Mouse (Mus musculus) ES-E14 (cell line): ENCODE measurements around the gene Ints6. TPM values are rescaled to one million over a fixed set of nuclear protein-coding genes. Genes with fewer than 3 reads are reported as not detected.
"Not testable (repeated sequence)": the region's sequence is repeated elsewhere in the genome, so short reads cannot be mapped to it uniquely, and the experiment has no call there.

ENCODE experiments used
- DNase-seq: peaks from one replicate; pipeline ENCODE4 v3.0.0-alpha.2; 2013; ENCODE audit warnings: low read depth, low spot score
- H3K27ac ChIP-seq: 2 replicates; pipeline ENCODE4 v1.5.1; 2012; ENCODE audit warnings: low read depth, mild to moderate bottlenecking, low read length, moderate library complexity, mixed read lengths; ENCODE audit not compliant: poor library complexity, insufficient read depth, severe bottlenecking
- H3K36me3 ChIP-seq: 2 replicates; pipeline ENCODE4 v1.6.1; 2012; ENCODE audit warnings: mild to moderate bottlenecking, low read length, moderate library complexity, mixed read lengths; ENCODE audit not compliant: control insufficient read depth, poor library complexity, insufficient read depth, severe bottlenecking
- H3K4me1 ChIP-seq, 2 experiments: fragments of 150-350 bp in 1 of 2; sonication (generic) in 1 of 2; 2 replicates each; pipeline ENCODE4 v1.6.1; 2012; ENCODE audit warnings: low read length in 2 of 2, mild to moderate bottlenecking in 1 of 2, mixed read lengths in 1 of 2; ENCODE audit not compliant: control insufficient read depth in 2 of 2, insufficient read depth in 2 of 2, poor library complexity in 1 of 2
- H3K4me3 ChIP-seq, 2 experiments: fragments of 150-350 bp in 1 of 2; sonication (generic) in 1 of 2; 2 replicates each; pipeline ENCODE4 v1.5.1; 2012; ENCODE audit warnings: low read length in 2 of 2, low read depth in 1 of 2, mild to moderate bottlenecking in 1 of 2, mixed read lengths in 1 of 2; ENCODE audit not compliant: insufficient read depth in 1 of 2, poor library complexity in 1 of 2, severe bottlenecking in 1 of 2
- H3K9ac ChIP-seq: 2 replicates; pipeline ENCODE4 v1.6.1; 2012; ENCODE audit warnings: low read depth, mild to moderate bottlenecking, low read length, mixed read lengths; ENCODE audit not compliant: poor library complexity, insufficient read depth, severe bottlenecking
- H3K9me3 ChIP-seq: fragments of 150-350 bp; sonication (generic); 2 replicates; pipeline ENCODE4 v1.6.1; 2012; ENCODE audit warnings: low read depth, mild to moderate bottlenecking, low read length; ENCODE audit not compliant: control insufficient read depth, insufficient read depth
- CHD2 ChIP-seq: IDR thresholded peaks from 2 replicates; pipeline ENCODE4 v1.6.1; 2014; ENCODE audit warnings: mild to moderate bottlenecking, low read depth, low read length, inconsistent platforms
- HCFC1 ChIP-seq: IDR thresholded peaks from 2 replicates; pipeline ENCODE4 v1.6.1; 2012; ENCODE audit warnings: low read length, inconsistent platforms, borderline replicate concordance; ENCODE audit not compliant: insufficient read depth
- MAFK ChIP-seq: IDR thresholded peaks from 2 replicates; pipeline ENCODE4 v1.6.1; 2014; ENCODE audit warnings: mild to moderate bottlenecking, low read depth, low read length, inconsistent platforms; ENCODE audit not compliant: insufficient read depth
- ZC3H11A ChIP-seq: IDR thresholded peaks from 2 replicates; pipeline ENCODE4 v1.6.1; 2012; ENCODE audit warnings: low read depth, mild to moderate bottlenecking, inconsistent platforms, low read length, borderline replicate concordance
- ZNF384 ChIP-seq: IDR thresholded peaks from 2 replicates; pipeline ENCODE4 v1.6.1; 2012; ENCODE audit warnings: low read depth, low read length, inconsistent platforms
- in situ Hi-C, 2 experiments: fragments of 600-800 bp; cut with MboI; formaldehyde crosslinking; loops; one replicate each; pipeline ENCODE4 v1.15.1; 2025; ENCODE audit warnings: low sequenced_read_pairs in 2 of 2, inconsistent platforms in 1 of 2; ENCODE audit not compliant: unreplicated experiment in 2 of 2
- total RNA-seq: library from RNA; depleted of rRNA; stranded (reverse); fragments of 300-350 nt; gene quantifications from 2 replicates; pipeline ENCODE4 v1.2.3, GENCODE M21; 2012

The Ints6 gene
- total RNA-seq, 1 experiment, result 38.4 TPM

GRCm38 (mm10) chr14:62648405-62648804, 112.6 kb downstream of the Ints6 start:
- no peaks in the 10 kb centered on the region for H3K4me1 ChIP-seq
- H3K4me3 ChIP-seq, result no peak overlapping the region
- H3K36me3 ChIP-seq, result no peaks in the 10 kb centered on the region
- no peak for DNase-seq
- in situ Hi-C loops, result no loop called here
- H3K9ac ChIP-seq, result no peak overlapping the region
- H3K27ac ChIP-seq, result no peak overlapping the region
- H3K9me3 ChIP-seq, result no peaks in the 10 kb centered on the region
- TF ChIP-seq ZNF384 (no peak), HCFC1 (no peak), MAFK (no peak), CHD2 (no peak), ZC3H11A (no peak)

GRCm38 (mm10) chr14:62642368-62642767, 118.6 kb downstream of the Ints6 start:
- H3K36me3 ChIP-seq, H3K4me1 ChIP-seq, H3K27ac ChIP-seq, H3K9me3 ChIP-seq, H3K4me3 ChIP-seq, H3K9ac ChIP-seq, in situ Hi-C loops, DNase-seq: not testable (repeated sequence)

GRCm38 (mm10) chr14:62640396-62640795, 120.6 kb downstream of the Ints6 start:
- DNase-seq, result no peak
- no peak for TF ChIP-seq ZNF384
- TF ChIP-seq ZC3H11A, result no peak
- TF ChIP-seq CHD2, result no peak
- no peak for TF ChIP-seq HCFC1
- no peak for TF ChIP-seq MAFK

GRCm38 (mm10) chr14:62639551-62639950, 121.4 kb downstream of the Ints6 start:
- Histone ChIP-seq H3K9me3 (no peaks in the 10 kb centered on the region), H3K9ac (no peak overlapping the region), H3K36me3 (no peaks in the 10 kb centered on the region), H3K4me1 (no peaks in the 10 kb centered on the region), H3K27ac (no peak overlapping the region), H3K4me3 (no peak overlapping the region)
- no peak for TF ChIP-seq MAFK
- TF ChIP-seq CHD2, result no peak
- TF ChIP-seq ZC3H11A, result no peak
- TF ChIP-seq ZNF384, result no peak
- TF ChIP-seq HCFC1, result no peak
- in situ Hi-C loops, result no loop called here
- no peak for DNase-seq

More at GRCm38 (mm10) chr14:62640396-62640795, 120.6 kb downstream of the Ints6 start:
- no peaks in the 10 kb centered on the region for H3K9me3 ChIP-seq
- in situ Hi-C loops, result no loop called here
- no peak overlapping the region for H3K9ac ChIP-seq
- H3K27ac ChIP-seq, result no peak overlapping the region
- H3K36me3 ChIP-seq, result no peaks in the 10 kb centered on the region
- no peak overlapping the region for H3K4me3 ChIP-seq
- H3K4me1 ChIP-seq, result no peaks in the 10 kb centered on the region

- Histone ChIP-seq H3K4me3 (no peak overlapping the region), H3K4me1 (no peaks in the 10 kb centered on the region), H3K27ac (no peak overlapping the region), H3K9ac (no peak overlapping the region), H3K9me3 (no peaks in the 10 kb centered on the region), H3K36me3 (no peaks in the 10 kb centered on the region)
- in situ Hi-C loops, result no loop called here
- no peak for DNase-seq
- TF ChIP-seq HCFC1 (no peak), MAFK (no peak), ZC3H11A (no peak), CHD2 (no peak), ZNF384 (no peak)
These were observed 121.9 kb downstream of the Ints6 start for GRCm38 (mm10) chr14:62639111-62639510.
